Mouse (Mus musculus) right cerebral cortex, postnatal 4 days (tissue): Measurements from ENCODE around the gene Fgd5.
"Not testable (repeated sequence)": the region's sequence is repeated elsewhere in the genome, so short reads cannot be mapped to it uniquely, and the experiment has no call there.

ENCODE experiments used
- DNase-seq: peaks from one replicate; pipeline ENCODE4 v3.0.0-alpha.2; 2022

Gene Fgd5

DNA sequence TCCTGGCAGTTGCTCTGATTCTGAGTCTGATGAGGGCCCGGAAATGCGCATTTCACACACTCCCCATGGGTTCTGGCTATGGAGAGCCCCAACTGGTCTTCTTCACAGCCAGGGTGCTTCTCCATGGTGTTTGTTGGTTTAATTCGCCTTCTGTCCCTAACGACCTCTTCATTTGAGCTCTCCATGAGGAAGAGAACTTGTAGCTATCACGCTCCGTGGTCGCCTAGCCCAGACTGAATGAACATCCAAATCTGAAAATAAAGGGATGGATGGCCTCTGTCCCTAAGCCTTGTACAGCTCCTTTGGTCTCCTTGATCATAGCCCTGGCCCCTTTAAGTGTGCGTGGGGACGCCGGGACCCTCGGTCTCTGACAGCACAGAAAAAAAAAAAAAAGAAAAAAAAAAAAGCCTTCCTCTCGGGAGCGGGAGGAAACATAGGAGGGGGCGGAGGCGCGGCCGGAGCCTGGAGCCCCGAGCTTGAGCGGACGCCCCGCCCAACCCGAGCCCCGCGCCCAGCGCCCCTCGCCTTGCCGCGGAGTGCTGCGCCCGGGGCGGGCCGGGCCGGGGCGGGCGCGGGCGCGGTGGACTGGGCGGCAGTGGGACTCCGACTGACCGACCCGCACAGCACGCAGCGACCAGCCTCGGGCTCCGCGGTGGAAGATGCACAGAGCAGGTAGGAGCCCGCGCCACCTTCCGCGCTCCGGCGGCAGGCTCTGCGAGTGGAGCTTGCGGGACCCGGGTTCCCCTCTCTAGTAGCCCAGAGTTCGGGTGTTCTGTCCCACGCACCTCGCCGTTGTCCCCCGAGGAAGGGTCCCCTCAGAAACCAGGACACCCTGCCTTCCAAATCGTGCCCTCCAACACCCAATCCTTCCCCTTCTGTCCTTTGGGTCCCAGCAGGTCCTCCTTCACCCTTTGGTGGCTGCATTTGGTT lies at the start of gene Fgd5:
Gene Fgd5 (plus strand): TSS at position 508 of the 930 bp plus-strand sequence.
- DNase-seq, result peak; percentile 24

DNA sequence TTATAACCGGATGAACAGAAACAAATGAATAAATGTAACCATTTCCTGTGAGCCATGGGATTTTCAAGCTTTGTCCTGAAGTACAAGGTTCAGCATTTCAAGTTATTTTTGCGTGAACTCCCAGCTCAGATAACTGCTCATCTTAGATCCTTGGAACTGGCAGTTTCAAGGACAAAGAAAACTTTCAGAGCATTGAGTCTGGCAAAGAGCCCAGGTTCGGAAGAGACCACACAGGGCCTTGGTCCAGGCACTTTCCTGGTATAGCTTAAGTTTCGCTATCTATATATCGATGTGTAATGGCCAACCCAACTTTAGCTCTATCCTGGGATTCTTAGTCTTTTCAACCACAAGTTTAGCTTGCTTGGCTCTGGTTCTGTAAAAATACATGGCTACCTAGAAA lies 47.4 kb upstream of the Fgd5 start:
- DNase-seq, result no peak

DNA sequence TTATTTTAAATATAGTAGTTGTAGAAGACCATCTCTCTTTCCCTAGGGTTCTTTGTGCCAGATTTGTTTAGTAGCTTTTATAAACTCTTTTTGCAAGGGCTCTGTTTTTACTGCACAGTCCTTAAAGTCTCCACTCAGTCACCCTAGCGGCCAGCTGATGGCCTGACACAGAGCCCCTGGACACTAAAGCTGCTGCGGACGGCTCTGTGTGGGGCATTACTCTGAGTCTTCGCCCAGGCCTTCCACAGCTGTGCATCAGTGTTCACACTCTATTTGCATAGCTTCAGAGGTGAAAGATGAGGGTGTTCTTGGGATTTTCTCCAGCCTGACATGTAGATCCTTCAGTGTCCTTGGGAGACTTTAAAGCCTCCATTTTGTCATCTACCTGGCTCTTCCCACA lies 40.2 kb upstream of the Fgd5 start:
- DNase-seq, result no peak

DNA sequence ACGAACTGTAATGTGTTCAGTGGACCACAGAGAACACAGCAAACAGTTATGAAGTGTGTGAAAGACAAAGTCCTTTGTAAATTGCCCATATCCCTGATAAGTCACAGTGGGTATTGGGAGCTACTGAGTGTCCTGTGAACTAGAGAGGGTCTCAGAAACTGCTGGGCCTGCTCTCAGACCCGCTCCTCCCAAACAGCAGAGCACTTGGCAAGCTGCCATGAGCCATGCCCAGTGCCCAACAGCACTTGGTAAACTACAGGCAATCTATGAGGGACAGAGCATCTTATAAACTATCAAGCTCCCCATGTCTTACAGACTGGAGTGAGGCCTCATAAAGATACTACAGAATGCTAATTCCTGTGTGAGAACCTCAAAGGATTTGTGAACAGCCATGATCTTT lies 30.3 kb upstream of the Fgd5 start:
- peak; percentile 32 for DNase-seq

DNA sequence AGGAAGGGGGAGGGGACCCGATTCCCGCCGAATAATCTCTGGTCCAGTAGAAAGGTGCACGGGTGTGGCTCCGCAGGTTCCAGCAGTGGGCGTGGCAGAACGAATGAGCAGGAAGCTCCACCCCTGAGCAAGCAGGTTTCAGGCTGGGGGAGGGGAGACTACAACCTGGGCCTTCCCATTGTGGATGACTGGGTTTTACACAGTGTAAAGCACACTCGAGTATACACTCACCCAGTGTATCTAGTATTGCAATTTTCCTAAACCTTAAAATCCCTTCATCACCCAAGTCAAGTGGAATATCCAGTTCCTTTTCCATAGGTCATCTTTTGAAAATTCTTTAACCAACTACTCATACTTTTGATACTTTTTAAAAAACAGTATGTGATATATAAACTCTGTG lies 20.7 kb upstream of the Fgd5 start:
- DNase-seq, result not testable (repeated sequence)

DNA sequence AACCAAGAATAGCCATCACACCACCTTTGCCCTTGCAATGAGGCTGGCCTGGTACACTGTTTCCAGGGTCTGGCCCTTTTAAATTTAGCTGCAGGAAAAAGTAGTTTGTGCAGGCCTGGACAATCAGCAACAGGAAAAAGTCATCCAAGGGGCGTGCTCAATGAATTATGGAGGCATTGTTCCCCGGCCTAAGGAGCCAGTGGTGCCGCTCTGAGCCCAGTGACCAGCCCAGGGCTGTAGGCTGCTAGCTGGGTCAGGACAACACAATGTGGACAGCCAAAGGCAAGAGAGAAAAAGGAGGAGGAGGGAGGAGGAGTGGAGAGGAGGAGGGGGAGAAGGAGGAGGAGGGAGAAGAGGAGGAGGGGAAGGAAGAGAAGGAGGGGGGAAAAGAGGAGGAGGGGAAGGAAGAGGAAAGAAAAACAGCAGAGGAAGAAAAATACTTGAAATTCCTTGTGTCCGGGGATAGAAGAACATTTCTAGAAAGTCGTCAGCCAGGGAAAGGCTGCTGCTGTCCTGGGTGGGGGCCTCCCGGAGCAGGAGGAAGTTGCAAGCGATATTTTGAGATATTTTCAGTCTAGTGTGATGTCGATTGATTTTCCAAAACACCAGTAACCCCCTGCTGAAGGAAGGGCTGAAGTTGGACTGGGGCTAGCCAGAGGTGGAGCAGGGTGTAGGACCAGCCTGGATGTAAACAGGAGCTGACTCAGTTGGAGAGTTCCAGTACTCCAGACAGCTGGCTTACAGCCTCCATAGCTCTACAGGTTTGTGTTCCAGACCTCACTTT lies 18.5 kb upstream of the Fgd5 start:
- no peak for DNase-seq

DNA sequence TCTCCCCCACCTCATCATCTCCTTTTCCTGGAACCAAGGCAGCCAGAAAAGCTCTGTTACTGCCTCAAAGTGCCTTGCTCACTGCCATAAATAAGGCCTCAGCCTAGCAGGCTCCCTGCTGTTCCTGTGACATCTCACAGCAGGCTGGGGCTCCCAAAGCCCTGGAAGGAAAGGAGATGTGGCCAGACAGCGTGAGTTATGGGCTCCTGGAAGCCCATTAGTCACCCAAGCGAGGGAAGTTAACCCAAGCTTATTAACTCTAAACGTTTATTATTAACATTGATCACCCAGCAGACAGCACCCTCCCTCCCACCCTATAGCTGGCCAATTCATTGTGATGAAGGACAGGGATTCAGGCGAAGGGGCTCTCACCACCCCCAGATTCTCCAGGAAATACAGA lies 15.2 kb upstream of the Fgd5 start:
- no peak for DNase-seq

DNA sequence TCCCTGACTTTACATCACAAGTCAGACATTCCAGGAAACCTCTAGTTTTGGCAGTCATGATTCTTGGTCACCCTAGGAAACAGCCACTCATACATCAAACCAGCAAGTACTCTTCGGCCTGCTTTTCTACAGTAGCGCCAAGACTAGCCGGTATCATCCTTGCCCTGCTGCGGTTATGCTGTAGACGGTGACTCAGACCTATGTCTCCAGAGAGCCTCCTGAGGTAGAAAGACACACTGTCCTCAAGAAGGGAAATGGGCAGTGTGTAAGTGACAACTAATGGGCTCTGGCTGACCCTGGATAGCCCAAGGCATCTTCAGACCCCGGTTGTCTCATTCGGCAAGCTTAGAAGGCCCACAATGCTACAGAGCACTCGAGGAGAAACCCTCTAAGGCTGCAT lies 13.6 kb upstream of the Fgd5 start:
- no peak for DNase-seq

DNA sequence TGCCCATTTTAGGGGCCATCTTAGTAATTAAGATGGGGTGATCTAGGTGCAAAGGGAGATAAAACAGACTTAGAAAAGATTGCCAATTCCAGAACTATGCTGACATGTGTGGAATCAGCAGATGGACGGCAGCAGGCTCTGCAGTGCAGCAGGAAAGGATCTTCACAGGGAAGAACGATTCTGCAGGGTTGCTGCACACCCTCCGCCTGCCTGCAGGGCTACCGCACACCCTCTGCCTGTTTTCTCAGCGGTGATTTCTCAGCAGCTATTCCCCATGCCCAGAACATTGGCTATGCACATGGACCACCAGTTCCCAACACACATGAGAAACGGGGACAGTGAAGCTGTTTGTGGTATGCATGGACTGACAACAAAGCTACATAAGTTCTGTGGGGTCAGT lies 12.7 kb upstream of the Fgd5 start:
- DNase-seq, result peak; percentile 24

DNA sequence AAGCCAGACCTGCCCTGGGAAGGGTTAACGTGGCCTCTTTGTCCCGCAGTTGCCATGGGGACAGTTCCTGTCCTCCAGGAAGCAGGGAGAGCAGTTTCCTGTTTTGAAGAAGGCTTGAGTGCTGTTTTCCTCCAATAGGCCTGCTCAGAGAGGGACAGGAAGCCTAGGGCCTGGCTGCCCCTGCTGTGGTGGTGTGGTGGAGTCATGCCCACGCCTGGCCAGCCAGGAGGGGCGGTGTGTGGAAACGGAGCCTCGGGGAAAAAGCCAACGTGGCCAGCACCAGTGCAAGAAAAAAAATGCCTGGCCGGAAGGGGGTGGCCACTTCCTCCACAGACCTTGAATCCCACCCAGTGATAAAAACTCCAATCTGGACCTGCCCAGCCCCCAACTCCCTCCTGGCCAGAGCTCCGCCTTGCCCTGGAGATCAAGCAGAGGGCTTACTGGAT lies 6.5 kb upstream of the Fgd5 start:
- no peak for DNase-seq

DNA sequence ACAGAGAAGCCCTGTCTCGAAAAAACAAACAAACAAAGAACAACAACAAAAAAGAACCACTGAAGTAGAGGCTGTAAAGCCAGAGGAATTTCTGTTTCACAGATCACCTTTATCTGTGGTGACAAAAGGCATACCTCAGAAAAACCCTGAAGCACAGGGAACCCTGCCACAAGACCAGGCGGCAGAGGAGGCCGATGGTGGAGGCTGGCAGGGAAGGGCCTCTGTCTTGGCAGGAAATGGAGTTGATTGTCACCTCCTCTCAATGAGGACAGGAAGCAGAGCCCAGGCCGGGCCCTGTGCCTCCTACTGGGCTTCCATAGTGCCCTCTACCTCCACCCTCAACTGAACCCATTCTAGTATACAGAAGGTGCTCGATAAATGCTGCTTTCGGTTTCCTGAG lies 4.7 kb upstream of the Fgd5 start:
- DNase-seq, result no peak

DNA sequence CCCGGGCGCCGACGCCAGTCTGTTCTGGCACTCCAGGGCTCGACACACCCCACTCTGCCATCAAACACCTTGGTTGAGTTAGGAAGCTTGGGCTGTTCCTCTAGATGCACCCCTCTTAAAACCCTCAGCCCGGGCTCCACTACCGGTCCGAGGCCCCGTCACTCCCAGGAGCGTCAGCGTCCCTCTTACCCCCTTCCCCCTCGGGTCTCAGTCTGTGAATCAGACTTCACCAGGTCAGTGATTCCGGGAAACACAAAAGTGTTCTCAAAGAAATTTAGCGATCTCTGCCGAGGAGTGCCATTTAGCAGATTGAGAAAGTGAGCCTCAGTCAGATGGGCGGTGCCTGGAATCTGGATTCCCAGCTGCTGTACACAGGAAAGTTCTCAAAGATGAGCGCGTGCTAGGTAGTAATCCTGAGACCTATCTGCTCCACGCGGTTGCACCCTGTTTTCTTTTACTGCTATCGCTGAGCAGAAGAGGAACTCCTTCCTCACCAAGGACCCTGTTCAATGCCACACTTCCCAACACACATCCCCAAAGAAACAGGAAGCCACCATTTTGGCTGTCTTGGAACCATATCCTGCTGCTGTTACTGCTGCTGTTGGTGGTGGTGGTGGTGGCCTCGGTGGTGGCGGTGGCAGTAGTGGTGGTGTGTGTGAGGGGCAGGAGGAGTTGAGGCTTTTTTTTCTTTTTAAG lies 771 bp downstream of the Fgd5 start:
- DNase-seq, result no peak

DNA sequence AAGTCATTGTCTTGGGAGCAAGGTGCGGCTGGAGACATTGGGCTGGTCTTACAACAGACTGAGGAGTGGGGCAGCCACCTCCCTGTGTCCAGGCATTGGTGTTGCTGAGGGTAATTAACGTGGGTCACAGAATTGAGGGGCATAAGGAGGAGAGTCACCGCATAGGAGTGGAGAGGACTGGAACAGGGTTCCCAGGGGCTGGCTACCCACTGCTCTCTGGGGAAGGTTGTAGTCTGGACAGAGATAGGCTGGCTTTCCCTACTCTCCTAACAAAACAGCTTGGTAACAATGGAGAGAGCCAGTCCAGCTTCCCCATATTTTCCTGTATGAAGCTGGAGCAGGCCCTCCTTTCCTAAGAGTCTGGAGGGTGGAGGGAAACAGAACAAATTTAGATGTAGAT lies 1.3 kb downstream of the Fgd5 start:
- no peak for DNase-seq

DNA sequence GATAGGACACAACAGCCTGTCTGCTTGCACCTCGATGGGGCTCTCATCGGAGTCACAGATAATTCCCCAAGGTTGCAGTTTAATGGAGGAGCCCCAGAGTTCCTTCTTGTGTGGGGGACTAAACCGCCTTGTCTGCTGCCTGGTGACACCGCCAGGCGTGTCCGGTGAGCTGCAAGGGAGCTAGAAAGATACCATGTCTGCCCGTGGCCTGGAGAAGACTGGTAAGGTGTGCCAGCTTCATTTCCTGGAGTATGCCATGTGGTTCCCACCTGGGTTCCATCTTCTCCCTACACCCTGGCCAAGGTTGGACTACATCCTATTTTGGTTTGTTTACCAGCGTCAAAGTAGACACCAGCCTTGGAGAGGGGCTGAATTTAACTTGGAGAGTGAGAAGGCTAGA lies 11.4 kb downstream of the Fgd5 start:
- DNase-seq, result no peak

DNA sequence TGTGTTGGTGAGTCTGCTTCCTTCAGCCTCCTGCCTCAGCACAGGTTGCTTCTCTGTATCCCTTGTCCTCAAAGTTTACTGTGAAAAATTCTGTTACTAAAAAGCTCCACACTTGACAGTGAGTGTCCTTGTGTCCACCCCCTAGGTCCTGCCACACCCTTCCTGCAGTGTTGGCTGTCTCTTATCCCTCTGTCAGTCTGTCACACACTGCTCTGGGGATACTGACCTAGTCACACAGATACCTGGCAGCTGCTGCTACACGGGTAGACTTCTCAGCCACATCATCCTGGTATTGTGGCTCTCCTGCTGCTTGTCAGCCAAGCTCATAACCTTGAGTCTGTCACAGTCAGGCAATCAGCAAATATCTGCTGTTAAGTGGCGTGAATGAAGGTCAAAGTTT lies 14.1 kb downstream of the Fgd5 start:
- no peak for DNase-seq

DNA sequence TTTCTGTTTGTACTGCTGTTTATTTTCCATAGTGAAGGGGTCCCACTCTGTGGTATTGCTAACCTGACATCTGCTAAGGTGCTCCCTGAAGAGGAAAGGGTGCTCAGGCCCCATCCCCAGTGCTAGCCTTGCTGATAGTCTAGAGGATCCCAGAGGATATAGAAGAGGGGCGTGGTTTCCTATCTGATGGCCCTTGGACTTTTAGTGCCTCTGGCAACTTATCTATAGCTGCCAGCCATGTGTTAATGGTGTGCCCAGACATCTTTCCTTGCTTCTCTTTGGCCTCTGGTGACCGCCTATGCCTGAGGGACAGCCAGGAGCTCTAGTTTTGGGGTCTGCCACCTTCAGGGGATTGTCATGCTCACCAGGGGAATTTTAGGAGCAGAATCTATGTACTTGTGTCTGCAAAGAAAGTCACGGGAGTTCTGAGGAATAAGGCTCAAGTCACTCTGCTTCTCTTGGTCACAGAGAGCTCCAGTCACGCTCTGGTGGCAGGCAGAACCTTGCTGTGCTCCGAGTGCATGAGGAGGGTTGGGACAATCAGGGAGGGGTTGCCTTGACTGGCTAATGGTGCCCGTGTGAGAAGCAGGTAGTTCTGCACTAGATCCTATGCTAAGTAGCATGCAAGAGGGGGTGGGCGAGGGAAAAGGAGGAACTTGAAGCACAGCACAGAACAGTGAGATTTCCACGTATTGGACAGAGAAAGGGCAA lies 15.3 kb downstream of the Fgd5 start:
- no peak for DNase-seq

DNA sequence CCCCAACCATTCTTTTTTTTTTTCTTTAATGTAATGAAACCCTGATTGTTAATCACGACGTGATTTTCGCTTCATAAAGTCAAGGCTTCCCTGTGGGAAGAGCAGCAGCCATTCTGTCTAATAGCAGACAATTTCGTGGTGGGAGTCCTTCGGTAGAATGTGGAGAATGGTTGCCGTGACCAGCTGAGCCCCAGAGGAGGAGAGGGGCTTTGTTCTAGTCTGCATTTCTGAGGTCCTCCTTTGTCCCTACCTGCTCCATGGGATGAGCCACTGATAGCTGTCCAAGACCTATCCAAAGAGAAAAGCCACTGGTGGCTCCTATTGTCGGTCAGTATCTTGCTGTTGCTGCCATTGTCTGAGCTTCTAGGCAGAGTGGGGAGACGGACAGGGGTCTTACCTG lies 17.4 kb downstream of the Fgd5 start:
- no peak for DNase-seq

DNA sequence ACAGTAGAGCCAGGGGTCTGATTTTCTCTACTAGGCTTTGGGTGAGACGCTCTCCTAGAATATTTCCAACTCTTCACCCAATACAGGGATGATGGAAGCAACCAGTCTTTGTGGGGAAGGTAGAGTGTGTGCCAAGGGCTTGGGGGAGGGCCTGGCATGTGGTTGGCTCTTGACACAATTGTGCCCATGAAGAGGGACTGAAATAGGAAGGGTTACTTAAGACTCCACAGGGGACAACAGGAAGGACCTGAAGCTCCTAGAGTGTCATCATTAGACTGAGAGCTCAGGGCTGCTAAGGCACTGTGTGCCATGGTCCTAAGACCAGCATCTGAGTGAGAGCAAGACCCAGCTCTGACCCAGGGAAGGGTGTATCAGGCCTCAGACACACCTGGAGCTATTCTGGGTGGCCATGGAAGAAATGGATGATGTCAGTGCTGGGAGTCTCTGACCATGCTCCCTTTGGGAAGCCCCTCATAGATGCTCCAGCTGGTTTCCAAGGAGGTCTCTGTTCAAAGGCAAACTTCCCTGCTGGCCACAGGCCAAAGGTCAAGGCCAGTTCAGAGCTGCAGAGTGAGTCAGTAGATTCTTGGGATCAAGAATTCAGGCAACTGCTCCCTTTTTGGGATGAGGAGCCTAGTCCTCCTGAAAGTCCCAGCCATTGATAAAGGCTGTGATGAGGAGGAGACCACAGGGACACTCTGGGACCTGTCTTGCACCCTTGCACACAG lies 24.0 kb downstream of the Fgd5 start:
- no peak for DNase-seq

DNA sequence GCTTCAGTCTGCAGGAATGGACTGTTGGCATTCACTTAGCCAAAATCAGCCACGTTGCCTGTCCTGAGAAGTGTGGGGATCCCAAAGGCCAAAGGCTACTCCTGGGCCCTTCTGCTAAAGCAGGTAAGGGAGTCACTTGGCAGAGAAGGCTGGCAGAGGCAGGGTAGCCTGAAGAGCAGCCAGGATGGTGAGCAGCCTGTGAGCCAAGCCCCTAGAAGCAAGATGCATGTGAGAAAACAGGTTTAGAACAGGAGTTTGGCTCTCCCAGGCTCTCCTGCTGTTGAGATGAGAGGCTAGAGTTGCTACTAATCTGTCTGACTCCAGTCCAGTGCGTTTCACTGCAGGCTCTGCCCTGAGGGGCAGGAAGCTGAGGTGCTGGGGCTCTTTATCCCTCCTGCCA lies 25.0 kb downstream of the Fgd5 start:
- DNase-seq, result no peak

DNA sequence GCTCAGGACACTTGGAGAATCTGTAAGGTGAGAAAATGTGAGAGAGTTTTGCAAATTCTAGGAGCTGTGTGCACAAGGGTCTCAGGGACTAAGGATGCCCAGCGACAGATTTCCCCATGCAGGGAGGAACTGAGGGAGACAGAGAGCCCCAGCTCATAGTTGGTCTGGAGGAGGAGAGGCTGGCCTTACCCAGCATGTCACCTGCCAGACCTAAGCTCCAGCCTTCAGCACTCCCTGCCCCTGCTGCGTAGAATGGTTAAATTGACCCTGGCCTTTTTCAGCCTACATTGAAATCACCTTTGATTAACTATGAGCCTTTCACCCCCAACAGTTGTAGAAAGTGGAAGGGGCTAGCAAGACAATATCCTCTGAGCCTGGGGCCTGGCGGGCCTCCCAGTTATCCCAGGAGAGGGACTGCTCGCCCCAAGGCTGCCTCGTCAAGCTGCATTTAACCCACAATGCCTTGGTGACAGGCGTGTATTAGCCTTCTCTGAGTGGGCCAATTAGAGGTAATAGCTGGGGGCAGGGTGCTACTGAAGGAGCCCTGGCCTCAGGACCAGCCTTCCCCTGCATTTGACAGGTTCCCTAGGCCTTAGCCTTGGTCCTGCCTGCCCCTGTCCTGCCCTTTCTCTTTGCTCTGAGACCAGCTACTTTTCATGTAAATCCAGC lies 25.6 kb downstream of the Fgd5 start:
- peak; percentile 19 for DNase-seq

DNA sequence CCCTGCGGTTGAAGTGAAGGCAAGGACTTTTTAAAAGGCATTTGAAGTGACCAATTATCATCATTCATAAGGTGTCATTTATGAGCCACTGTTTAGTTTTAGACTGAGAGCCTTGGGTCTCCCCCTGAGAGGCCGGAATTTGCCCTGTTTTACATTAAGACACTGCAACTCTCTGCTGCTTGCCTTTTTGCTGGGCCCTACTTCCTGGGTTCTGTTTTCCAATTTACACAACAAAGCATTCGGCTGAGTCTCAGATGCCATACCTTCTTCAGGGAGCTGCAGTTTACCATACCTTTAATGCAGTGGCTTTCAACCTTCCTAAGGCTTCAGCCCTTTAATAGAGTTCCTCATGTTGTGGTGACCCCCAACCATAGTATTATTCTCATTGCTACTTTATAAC lies 26.1 kb downstream of the Fgd5 start:
- DNase-seq, result no peak

DNA sequence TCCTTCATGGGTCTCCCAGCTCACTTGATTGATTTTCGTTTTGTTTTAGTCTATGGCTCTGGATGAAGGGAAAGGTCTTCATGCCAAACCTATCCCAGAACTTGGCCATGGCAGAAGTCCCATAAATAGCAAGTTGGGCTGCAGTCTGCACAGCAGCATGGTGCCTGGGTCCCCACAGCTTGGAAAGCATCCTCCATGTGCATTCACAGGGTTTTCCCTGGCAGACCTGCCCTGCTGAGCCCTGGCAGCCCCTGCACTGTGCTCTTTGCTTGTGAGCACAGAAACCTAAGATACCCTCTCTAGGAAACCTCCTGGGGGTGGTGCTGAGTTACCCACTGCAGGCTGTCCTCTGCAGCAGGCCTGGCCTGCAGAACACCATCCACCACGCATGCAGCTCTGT lies 32.2 kb downstream of the Fgd5 start:
- DNase-seq, result no peak
